Mouse (Mus musculus) intestine, postnatal 0 days (tissue): ENCODE measurements around the gene Ywhah. TPM values are rescaled to one million over a fixed set of nuclear protein-coding genes. Genes with fewer than 3 reads are reported as not detected.

Experiments used
- ATAC-seq: fragments of 200-750 bp; cut with Nextera tagmentation; 2 replicates; pipeline ENCODE4 v1.8.0; 2017; ENCODE audit warnings: mild to moderate bottlenecking, moderate TSS enrichment, moderate library complexity
- H3K27ac ChIP-seq: fragments of 300-500 bp; sonication (generic); 2 replicates; pipeline ENCODE4 v1.5.1; 2014; ENCODE audit warnings: mild to moderate bottlenecking, low read depth, low read length, moderate library complexity
- H3K27me3 ChIP-seq: fragments of 300-500 bp; sonication (generic); replicated peaks from 2 replicates; pipeline ENCODE4 v1.6.1; 2014; ENCODE audit warnings: low read length, mixed read lengths; ENCODE audit not compliant: control insufficient read depth, insufficient read depth
- H3K36me3 ChIP-seq: fragments of 300-500 bp; sonication (generic); 2 replicates; pipeline ENCODE4 v1.6.1; 2014; ENCODE audit warnings: mild to moderate bottlenecking, moderate library complexity; ENCODE audit not compliant: control insufficient read depth, insufficient read depth
- H3K4me1 ChIP-seq: fragments of 300-500 bp; sonication (generic); replicated peaks from 2 replicates; pipeline ENCODE4 v1.6.1; 2014; ENCODE audit warnings: antibody characterized with exemption, low read length, mixed read lengths; ENCODE audit not compliant: control insufficient read depth, insufficient read depth
- H3K4me2 ChIP-seq: fragments of 300-500 bp; sonication (generic); replicated peaks from 2 replicates; pipeline ENCODE4 v1.6.1; 2014; ENCODE audit warnings: low read depth, mild to moderate bottlenecking, moderate library complexity
- H3K4me3 ChIP-seq: fragments of 300-500 bp; sonication (generic); 2 replicates; pipeline ENCODE4 v1.5.1; 2014; ENCODE audit warnings: low read depth, low read length
- H3K9ac ChIP-seq: fragments of 300-500 bp; sonication (generic); 2 replicates; pipeline ENCODE4 v1.6.1; 2014; ENCODE audit warnings: mild to moderate bottlenecking, low read depth, low read length
- H3K9me3 ChIP-seq: fragments of 300-500 bp; sonication (generic); 2 replicates; pipeline ENCODE4 v1.6.1; 2016; ENCODE audit warnings: mixed run types; ENCODE audit not compliant: control insufficient read depth
- CTCF ChIP-seq: sonication (generic); IDR thresholded peaks from 2 replicates; pipeline ENCODE4 v1.5.1; 2016; ENCODE audit warnings: low read depth, mild to moderate bottlenecking, control low read depth, antibody characterized with exemption, moderate library complexity
- WGBS: fragments of 180-500 bp; shearing (Covaris S2); extraction: QIAGEN DNeasy Blood & Tissue Kit; methylation state at CpG from one replicate; pipeline ENCODE4 v1.1.7; 2014; 5-methylcytosine and 5-hydroxymethylcytosine counted together
- polyA plus RNA-seq: library from polyadenylated mRNA; unstranded; fragments of >200 nt; fragmentation: Nextera tagmentation; extraction: Ambion mirVana; gene quantifications from 2 replicates; pipeline ENCODE4 v1.2.1, GENCODE M21; 2015

The Ywhah gene
- 253 and 260 TPM in 2 replicates for polyA plus RNA-seq

DNA sequence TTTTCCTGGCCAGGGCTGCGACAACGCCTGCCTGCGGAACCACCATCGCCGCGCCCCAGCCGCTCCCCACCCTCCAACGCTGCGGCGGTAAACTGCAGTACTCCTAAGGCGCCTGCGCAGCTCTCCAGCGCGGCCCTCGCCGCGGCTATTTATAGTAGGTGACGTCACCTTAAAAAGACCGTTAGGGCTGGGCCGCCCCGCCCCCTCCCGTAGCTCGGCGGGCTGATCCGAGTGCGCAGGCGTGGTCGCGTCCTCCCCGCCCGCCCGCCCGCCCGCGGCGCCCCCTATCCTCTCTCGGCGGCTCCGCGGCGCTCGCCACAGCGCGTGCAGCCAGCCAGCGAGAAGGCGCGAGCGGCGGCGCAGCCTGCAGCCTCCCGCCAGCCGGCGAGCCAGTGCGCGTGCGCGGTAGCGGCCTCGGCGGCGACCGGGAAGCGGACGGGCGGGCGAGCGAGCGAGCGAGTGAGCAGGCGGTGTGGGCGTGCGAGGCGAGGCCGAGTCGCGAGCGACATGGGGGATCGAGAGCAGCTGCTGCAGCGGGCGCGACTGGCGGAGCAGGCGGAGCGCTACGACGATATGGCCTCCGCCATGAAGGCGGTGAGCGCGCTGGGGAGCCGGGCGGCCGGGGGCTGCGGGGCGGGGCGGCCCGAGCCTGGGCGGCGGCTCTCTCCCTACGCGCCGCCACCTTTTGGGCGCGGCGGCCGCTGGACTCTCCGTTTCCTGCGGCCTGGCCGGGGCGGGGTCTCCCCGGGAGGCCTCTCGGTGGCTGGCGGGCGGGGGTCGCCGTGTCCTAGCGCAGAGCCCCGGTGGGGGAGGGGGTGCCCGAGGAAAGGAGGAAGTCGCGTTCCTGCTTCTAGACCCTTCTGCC is at the start of gene Ywhah:
Gene Ywhah, plus strand, starts transcription at position 256 of the 865 bp plus-strand sequence.
- H3K9me3 ChIP-seq = no peaks in the 10 kb centered on the region
- peak within 1 kb of the TSS; percentile 97 for H3K27ac ChIP-seq
- WGBS = under 1% methylated on average over 116 of the region's 121 CpGs
- ATAC-seq = peak; percentile 96
- H3K4me2 ChIP-seq = peak within 1 kb of the TSS; percentile 88
- peak within 1 kb of the TSS; percentile 92 for H3K9ac ChIP-seq
- TF ChIP-seq CTCF = peak; percentile 40
- no peaks in the 10 kb centered on the region for H3K27me3 ChIP-seq
- H3K4me1 ChIP-seq = 0 out of 2 replicates have a peak, but pooled peaks cover under 1% of the 10 kb centered on the region
- H3K4me3 ChIP-seq = peak within 1 kb of the TSS; percentile 76
- no peaks in the 10 kb centered on the region; the same call in 1 of the 2 replicates for H3K36me3 ChIP-seq

DNA sequence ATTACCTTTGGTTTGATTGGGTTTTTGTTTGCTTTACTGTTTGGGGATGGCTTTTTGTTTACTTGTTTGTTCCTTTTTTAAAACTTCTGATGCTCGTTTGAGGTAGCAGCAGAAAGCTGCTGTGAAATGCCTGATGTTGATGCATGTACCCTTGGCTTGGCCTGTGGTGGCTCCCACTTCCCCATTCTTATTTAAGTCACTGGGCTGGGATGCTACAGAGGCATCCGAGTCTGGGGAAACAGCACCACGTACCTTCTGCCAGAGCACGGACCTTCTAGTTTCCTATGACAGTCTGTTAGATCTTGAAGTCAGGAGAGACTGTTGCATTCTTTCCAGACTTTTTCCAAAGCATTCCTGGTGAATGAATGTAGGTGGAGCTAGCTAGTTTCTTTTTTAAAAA is 42.1 kb upstream of the Ywhah start:
- no peak overlapping the region for H3K4me3 ChIP-seq
- peaks cover 27% of the 10 kb centered on the region; the same call in 1 of the 2 replicates for H3K36me3 ChIP-seq
- H3K27ac ChIP-seq = no peak overlapping the region
- H3K4me1 ChIP-seq = no peaks in the 10 kb centered on the region
- no peaks in the 10 kb centered on the region for H3K27me3 ChIP-seq
- TF ChIP-seq CTCF = no peak
- no peak overlapping the region for H3K9ac ChIP-seq
- ATAC-seq = no peak
- H3K4me2 ChIP-seq = no peak overlapping the region
- no peaks in the 10 kb centered on the region for H3K9me3 ChIP-seq
- WGBS = 77% methylated on average over 4 of the region's 4 CpGs

DNA sequence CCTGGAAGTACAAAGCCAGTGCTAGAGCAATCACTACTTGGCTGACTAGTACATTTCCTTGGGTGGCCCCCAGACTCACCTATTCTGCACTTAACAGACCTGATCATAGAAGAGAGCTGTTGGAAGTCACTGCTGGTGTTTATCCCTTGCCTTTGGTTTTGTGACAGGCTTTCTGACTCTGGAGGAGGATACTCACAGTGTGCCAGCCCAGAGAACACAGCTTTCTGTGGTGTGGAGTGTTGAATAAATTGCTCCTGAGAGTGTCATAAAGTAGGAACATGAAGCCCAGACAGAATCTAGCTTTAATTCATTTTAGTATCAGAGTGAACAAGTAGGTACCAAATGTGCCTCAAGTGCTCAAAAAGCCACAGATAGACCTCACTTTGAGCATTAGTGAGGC is 41.4 kb upstream of the Ywhah start:
- no peak for TF ChIP-seq CTCF
- Histone ChIP-seq H3K36me3 (peaks cover 33% of the 10 kb centered on the region; the same call in 1 of the 2 replicates), H3K4me3 (no peak overlapping the region), H3K27me3 (no peaks in the 10 kb centered on the region), H3K9ac (no peak overlapping the region), H3K27ac (no peak overlapping the region), H3K4me2 (no peak overlapping the region), H3K9me3 (no peaks in the 10 kb centered on the region), H3K4me1 (no peaks in the 10 kb centered on the region)
- no peak for ATAC-seq

DNA sequence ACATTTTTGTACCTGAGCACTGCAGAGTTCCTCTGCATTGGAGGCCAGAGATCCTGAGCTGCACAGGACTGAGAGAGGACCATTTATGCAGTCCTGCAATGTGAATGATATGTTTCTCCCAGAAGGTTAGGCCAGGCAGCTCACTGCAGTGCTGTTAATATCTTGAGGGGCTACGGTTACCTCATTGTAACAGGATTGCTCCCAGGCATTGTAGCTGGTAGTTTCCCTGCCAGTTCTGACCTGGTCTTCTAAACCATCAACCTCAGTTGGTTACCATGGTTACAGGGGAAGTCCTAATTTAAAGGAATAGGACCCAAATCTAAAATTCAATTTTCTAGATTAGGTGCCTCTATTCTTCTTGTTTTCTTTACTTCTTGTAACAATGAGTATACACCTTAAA is 33.2 kb upstream of the Ywhah start:
- H3K27me3 ChIP-seq = no peaks in the 10 kb centered on the region
- no peak overlapping the region for H3K4me2 ChIP-seq

DNA sequence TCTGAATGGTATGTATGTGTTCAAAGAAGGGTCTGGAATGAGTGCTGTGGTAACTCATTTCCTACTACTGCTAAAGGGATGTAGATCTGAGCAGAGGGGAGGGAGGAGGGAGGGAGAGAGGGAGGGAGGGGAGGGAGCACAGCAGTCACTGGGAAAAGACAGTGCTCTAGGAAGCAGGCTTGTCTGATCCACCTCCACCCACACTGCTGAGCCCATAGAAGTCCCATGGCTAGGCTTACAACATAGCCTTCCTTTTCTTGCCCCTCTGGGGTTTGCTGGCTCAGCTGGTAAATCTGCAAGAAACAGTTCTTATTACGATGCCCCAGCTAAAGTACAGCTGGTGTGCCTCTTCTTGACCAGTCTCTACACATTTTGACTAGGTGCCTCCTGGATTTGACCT is 30.7 kb upstream of the Ywhah start:
- TF ChIP-seq CTCF = no peak
- no peak overlapping the region for H3K27ac ChIP-seq
- no peak for ATAC-seq
- no peaks in the 10 kb centered on the region for H3K4me1 ChIP-seq
- H3K9me3 ChIP-seq = no peaks in the 10 kb centered on the region
- H3K36me3 ChIP-seq = peaks cover 26% of the 10 kb centered on the region
- no peak overlapping the region for H3K4me3 ChIP-seq
- 85% methylated on average over 1 of the region's 1 CpGs for WGBS
- H3K4me2 ChIP-seq = no peak overlapping the region
- no peaks in the 10 kb centered on the region for H3K27me3 ChIP-seq
- H3K9ac ChIP-seq = no peak overlapping the region

More for the DNA sequence above, 33.2 kb upstream of the Ywhah start:
- H3K9ac ChIP-seq = no peak overlapping the region
- no peak for TF ChIP-seq CTCF
- ATAC-seq = no peak
- H3K36me3 ChIP-seq = peaks cover 47% of the 10 kb centered on the region
- H3K4me3 ChIP-seq = no peak overlapping the region
- no peak overlapping the region for H3K27ac ChIP-seq
- 90% methylated on average over 1 of the region's 1 CpGs for WGBS
- no peaks in the 10 kb centered on the region for H3K4me1 ChIP-seq
- no peaks in the 10 kb centered on the region for H3K9me3 ChIP-seq

DNA sequence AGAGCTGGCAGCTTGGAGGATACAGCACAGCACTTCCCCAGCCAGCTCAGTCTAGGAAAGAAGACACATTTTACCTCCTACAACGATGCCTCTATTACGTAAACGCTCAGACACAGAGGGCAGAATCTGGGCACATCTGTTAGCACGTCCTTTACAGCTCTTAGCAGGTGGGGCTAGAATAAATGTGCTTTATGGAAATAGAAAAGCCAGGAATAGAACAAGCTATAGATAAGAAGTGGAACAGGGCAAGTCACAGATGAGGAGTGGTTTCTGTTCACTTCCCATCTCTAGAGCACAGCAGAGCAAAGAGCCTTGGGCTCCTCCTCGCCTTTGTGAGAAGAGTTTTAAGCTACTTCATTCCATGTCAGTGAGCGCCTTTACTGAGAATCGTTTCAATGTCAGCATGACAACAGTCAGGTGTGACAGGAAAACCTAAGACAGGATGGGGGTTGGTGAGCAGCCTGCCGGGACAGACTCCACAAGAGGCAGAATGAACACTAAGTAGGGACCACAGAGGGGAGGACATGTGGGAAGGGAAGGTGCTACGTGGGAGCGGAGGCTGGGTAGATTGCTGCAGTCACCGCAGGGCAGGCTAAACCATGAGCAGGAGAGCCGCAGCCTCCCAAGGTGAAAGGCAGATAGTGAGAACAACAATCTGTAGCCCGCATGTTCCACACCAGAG is 28.5 kb upstream of the Ywhah start:
- TF ChIP-seq CTCF = no peak
- Histone ChIP-seq H3K4me1 (no peaks in the 10 kb centered on the region), H3K4me3 (no peak overlapping the region), H3K27me3 (no peaks in the 10 kb centered on the region), H3K27ac (no peak overlapping the region), H3K9ac (no peak overlapping the region), H3K9me3 (no peaks in the 10 kb centered on the region), H3K4me2 (no peak overlapping the region), H3K36me3 (0 out of 2 replicates have a peak, but pooled peaks cover 13% of the 10 kb centered on the region)
- WGBS = 61% methylated on average over 13 of the region's 13 CpGs
- no peak for ATAC-seq
